Mouse (Mus musculus) kidney, adult 2 months (tissue): ENCODE measurements at regions not wholly inside any gene's neighbourhood (a gene's known extent, or its start where the extent isn't known, plus 50 kb on each side); places are given as distances from the start of the nearest gene placed in this dataset.
"Not testable (repeated sequence)": the region's sequence is repeated elsewhere in the genome, so short reads cannot be mapped to it uniquely, and the experiment has no call there.

Experiments used
- DNase-seq: peaks from one replicate; pipeline ENCODE4 v3.0.0; 2021
- H3K27ac ChIP-seq: fragments of 200-500 bp; 2 replicates; pipeline ENCODE4 v1.5.1; 2012; ENCODE audit warnings: low read depth, low read length, control low read depth, inconsistent platforms; ENCODE audit not compliant: insufficient read depth
- H3K27me3 ChIP-seq: fragments of 200-500 bp; replicated peaks from 2 replicates; pipeline ENCODE4 v1.6.1; 2012; ENCODE audit warnings: mild to moderate bottlenecking, moderate library complexity, low read length, inconsistent platforms; ENCODE audit not compliant: control insufficient read depth, insufficient read depth
- H3K36me3 ChIP-seq: fragments of 200-500 bp; 2 replicates; pipeline ENCODE4 v1.6.1; 2012; ENCODE audit warnings: mild to moderate bottlenecking, moderate library complexity, low read length, inconsistent platforms; ENCODE audit not compliant: control insufficient read depth, insufficient read depth
- H3K4me1 ChIP-seq: fragments of 200-500 bp; 2 replicates; pipeline ENCODE4 v1.6.1; 2011; ENCODE audit warnings: low read length; ENCODE audit not compliant: control insufficient read depth, insufficient read depth
- H3K4me3 ChIP-seq: fragments of 200-500 bp; 2 replicates; pipeline ENCODE4 v1.5.1; 2011; ENCODE audit warnings: mild to moderate bottlenecking, low read depth, low read length, control low read depth; ENCODE audit not compliant: insufficient read depth
- CTCF ChIP-seq: fragments of 200-500 bp; conservative IDR thresholded peaks from 2 replicates; pipeline ENCODE4 v1.5.1; 2011; ENCODE audit warnings: low read depth, mild to moderate bottlenecking, control low read depth, low read length, moderate library complexity, mixed read lengths; ENCODE audit not compliant: insufficient read depth, insufficient read length
- POLR2A ChIP-seq: fragments of 200-500 bp; IDR thresholded peaks from one replicate; pipeline ENCODE4 v1.6.1; 2011; ENCODE audit warnings: low read depth, low read length, control low read depth
- WGBS: fragments of 180-500 bp; shearing (Covaris S2); methylation state at CpG from one replicate; pipeline ENCODE4 v1.1.7; 2018; 5-methylcytosine and 5-hydroxymethylcytosine counted together

DNA sequence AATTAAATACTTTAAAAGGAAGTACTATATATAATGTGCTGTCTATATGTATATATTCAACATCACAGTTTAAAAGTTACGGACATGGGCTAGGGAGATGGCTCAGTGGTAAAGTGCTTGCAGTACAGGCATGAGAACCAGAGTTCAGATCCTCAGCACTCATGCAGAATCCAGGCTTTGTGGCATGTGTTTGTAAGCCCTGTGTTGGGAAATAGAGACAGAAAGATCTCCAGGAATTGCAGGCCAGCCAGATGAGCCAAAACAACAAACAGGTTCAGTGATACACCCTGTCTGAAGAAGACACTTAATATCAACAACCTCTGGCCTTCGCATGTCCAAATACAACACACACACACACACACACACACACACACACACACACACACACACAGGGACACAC lies 63.3 kb upstream of the Zcchc2 start:
- 100% methylated on average over 2 of the region's 2 CpGs for WGBS
- Histone ChIP-seq H3K27ac (no peak overlapping the region), H3K27me3 (no peaks in the 10 kb centered on the region), H3K4me3 (no peak overlapping the region), H3K36me3 (no peaks in the 10 kb centered on the region), H3K4me1 (no peaks in the 10 kb centered on the region)
- TF ChIP-seq POLR2A (no peak), CTCF (no peak)
- DNase-seq = no peak

DNA sequence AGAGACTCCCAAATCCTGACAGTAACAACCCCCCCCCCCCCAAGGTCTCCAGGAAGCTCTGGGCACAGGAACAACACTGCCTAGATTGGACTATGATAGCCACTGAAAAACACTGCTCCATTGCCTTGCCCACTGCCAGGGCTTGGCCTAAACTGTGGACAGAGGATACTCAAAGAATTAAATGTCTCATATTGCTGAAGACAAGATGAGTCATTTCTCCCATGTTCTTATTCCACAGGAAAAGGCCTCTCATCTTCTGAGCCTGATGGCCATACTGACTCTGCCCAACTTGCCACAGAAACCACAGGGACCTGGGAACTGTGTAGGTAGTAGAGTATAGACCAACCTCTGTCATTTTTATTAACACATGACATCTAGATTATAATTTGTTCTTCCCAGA lies 59.4 kb upstream of the Zcchc2 start:
- Histone ChIP-seq H3K36me3 (no peaks in the 10 kb centered on the region), H3K27me3 (no peaks in the 10 kb centered on the region), H3K4me1 (no peaks in the 10 kb centered on the region), H3K27ac (no peak overlapping the region), H3K4me3 (no peak overlapping the region)
- no peak for DNase-seq
- TF ChIP-seq POLR2A (no peak), CTCF (no peak)

DNA sequence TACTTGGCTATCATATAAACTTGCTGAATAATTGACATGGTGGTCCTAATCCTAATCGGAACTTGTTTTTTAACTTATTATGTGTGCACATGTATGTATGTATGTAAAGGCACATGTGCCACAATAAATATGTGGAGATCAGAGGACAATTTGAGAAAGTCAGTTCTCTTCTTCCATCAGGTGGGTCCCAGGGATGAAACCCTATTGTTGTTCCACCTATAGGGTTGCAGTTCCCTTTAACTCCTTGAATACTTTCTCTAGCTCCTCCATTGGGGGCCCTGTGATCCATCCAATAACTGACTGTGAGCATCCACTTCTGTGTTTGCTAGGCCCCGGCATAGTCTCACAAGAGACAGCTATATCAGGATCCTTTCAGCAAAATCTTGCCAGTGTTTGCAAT lies 56.0 kb upstream of the Zcchc2 start:
- not testable (repeated sequence) for H3K36me3 ChIP-seq, DNase-seq, H3K4me1 ChIP-seq, H3K27me3 ChIP-seq, H3K27ac ChIP-seq, H3K4me3 ChIP-seq
- WGBS = 99% methylated on average over 2 of the region's 2 CpGs
